Mouse (Mus musculus): Measurements from ENCODE around the gene Anks1b. TPM values are rescaled to one million over a fixed set of nuclear protein-coding genes. Genes with fewer than 3 reads are reported as not detected.

Gene Anks1b
- polyA plus RNA-seq, 1 experiment from 2014 or later: 17.3 TPM

DNA sequence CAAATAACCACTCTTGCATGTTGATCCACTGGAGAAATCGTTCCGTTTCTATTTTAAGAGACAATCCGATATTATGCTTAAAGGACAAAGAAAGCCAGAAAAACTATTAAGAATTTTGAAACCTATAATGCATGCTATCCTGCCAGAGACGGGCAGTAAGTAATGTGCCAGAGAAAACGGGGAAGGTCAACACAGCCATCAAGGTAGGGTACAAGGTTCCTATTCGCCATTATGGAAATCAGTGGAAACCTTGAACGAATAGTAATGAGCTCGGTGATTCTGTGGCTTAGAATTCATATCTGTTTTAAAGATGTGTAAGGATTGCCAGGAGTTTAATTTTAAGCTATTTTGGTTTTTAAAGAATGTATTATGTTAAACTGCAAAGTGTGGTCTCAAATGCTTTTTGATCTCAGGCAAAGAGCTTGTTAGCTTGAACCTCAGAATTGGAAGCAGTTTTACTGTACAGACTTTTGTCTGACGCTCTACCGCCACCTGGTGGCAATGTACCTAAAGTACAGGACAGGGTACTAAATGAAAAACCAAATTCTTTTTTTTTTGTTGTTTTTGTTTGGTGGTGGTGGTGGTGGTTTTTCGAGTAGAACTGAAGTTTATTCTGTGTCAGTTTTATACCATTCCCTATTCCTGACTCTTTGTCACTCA is 816.7 kb downstream of the Anks1b start:
- peak; percentile 62; the same call in 1 of the 2 replicates for ATAC-seq (replicated peaks; ENCODE audit: low FRiP score)
- H3K9ac ChIP-seq (ENCODE audit: low read length): no peak overlapping the region
- H3K27me3 ChIP-seq (ENCODE audit: control insufficient read depth, insufficient read depth, low read length): no peaks in the 10 kb centered on the region
- no peaks in the 10 kb centered on the region for H3K36me3 ChIP-seq (ENCODE audit: control insufficient read depth, insufficient read depth, low read length)
- no peaks in the 10 kb centered on the region for H3K9me3 ChIP-seq (ENCODE audit: control insufficient read depth, low read length)
- no peak overlapping the region for H3K27ac ChIP-seq (ENCODE audit: low read depth, low read length)
- DNase-seq (ENCODE audit: low spot score): peak; percentile 80
- 62% methylated on average over 11 of the region's 11 CpGs for WGBS
- no peak overlapping the region for H3K4me3 ChIP-seq (ENCODE audit: low read depth, low read length)
- no peaks in the 10 kb centered on the region for H3K4me1 ChIP-seq (replicated peaks; ENCODE audit: control insufficient read depth, insufficient read depth, low read length)
- H3K4me2 ChIP-seq (ENCODE audit: low read depth, low read length, severe bottlenecking): no peak overlapping the region

DNA sequence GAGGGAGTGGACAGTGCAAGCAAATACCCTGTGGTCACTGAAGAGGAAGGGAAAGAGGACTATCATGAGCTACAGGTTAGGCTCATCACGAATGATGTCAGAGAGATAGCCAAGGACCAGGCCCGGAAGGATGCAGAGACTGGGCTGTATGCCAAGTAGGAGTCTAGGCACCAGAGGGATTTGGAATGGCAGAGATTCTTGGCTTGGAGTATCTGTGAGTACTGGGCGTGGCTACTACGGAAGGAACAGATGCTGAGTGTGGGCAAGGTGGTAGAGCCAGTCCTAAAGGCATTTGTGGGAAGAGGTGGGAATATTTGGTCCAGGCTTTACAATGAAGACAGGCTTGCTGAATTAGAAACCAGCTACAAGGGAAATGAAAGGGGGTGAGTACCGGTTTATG is 823.4 kb downstream of the Anks1b start:
- Histone ChIP-seq H3K27ac (ENCODE audit: low read depth, low read length) (no peak overlapping the region), H3K4me3 (ENCODE audit: low read depth, low read length) (no peak overlapping the region), H3K9ac (ENCODE audit: low read length) (no peak overlapping the region), H3K27me3 (ENCODE audit: control insufficient read depth, insufficient read depth, low read length) (no peaks in the 10 kb centered on the region), H3K9me3 (ENCODE audit: control insufficient read depth, low read length) (no peaks in the 10 kb centered on the region), H3K36me3 (ENCODE audit: control insufficient read depth, insufficient read depth, low read length) (no peaks in the 10 kb centered on the region), H3K4me1 (replicated peaks; ENCODE audit: control insufficient read depth, insufficient read depth, low read length) (no peaks in the 10 kb centered on the region), H3K4me2 (ENCODE audit: low read depth, low read length, severe bottlenecking) (no peak overlapping the region)
- WGBS: 83% methylated on average over 5 of the region's 5 CpGs
- ATAC-seq (replicated peaks; ENCODE audit: low FRiP score) (no peak), DNase-seq (ENCODE audit: low spot score) (no peak)

DNA sequence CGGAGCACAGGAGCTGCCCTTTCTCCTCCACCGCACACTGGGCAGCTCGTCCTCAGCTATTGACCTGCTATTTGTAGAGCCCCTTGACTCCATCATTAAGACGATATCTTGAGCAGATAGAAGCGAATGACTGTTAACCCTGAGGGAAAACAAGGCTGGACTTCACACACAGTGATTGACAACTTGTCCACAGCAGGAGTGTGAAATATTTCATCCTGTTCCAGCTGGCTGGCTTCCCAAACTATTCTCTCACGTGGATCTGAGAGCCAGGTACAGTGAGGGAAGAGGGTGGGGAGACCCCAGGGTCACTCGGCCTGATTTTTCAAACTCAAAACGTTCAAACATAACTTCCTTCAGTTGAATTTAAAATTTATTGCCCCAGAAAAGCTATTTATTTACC is 824.1 kb downstream of the Anks1b start:
- no peak overlapping the region for H3K4me3 ChIP-seq (ENCODE audit: low read depth, low read length)
- H3K4me1 ChIP-seq (replicated peaks; ENCODE audit: control insufficient read depth, insufficient read depth, low read length): no peaks in the 10 kb centered on the region
- H3K27me3 ChIP-seq (ENCODE audit: control insufficient read depth, insufficient read depth, low read length): no peaks in the 10 kb centered on the region
- ATAC-seq (replicated peaks; ENCODE audit: low FRiP score): no peak
- 67% methylated on average over 8 of the region's 8 CpGs for WGBS
- no peaks in the 10 kb centered on the region for H3K9me3 ChIP-seq (ENCODE audit: control insufficient read depth, low read length)
- no peaks in the 10 kb centered on the region for H3K36me3 ChIP-seq (ENCODE audit: control insufficient read depth, insufficient read depth, low read length)
- no peak for DNase-seq (ENCODE audit: low spot score)
- no peak overlapping the region for H3K27ac ChIP-seq (ENCODE audit: low read depth, low read length)
- no peak overlapping the region for H3K4me2 ChIP-seq (ENCODE audit: low read depth, low read length, severe bottlenecking)
- H3K9ac ChIP-seq (ENCODE audit: low read length): no peak overlapping the region

- no peaks in the 10 kb centered on the region for H3K9me3 ChIP-seq (ENCODE audit: control insufficient read depth, low read length)
- H3K9ac ChIP-seq (ENCODE audit: low read length): no peak overlapping the region
- H3K4me2 ChIP-seq (ENCODE audit: low read depth, low read length, severe bottlenecking): no peak overlapping the region
- H3K27ac ChIP-seq (ENCODE audit: low read depth, low read length): no peak overlapping the region
- no peaks in the 10 kb centered on the region for H3K4me1 ChIP-seq (replicated peaks; ENCODE audit: control insufficient read depth, insufficient read depth, low read length)
- DNase-seq (ENCODE audit: low spot score) (no peak), ATAC-seq (replicated peaks; ENCODE audit: low FRiP score) (no peak)
- H3K27me3 ChIP-seq (ENCODE audit: control insufficient read depth, insufficient read depth, low read length): no peaks in the 10 kb centered on the region
- no peaks in the 10 kb centered on the region for H3K36me3 ChIP-seq (ENCODE audit: control insufficient read depth, insufficient read depth, low read length)
- WGBS: 78% methylated on average over 12 of the region's 12 CpGs
- H3K4me3 ChIP-seq (ENCODE audit: low read depth, low read length): no peak overlapping the region
These were observed 825.9 kb downstream of the Anks1b start for GRCm38 (mm10) chr10:90699211-90699610.

- ATAC-seq (replicated peaks; ENCODE audit: low FRiP score) (no peak), DNase-seq (ENCODE audit: low spot score) (no peak)
- Histone ChIP-seq H3K4me2 (ENCODE audit: low read depth, low read length, severe bottlenecking) (no peak overlapping the region), H3K4me1 (replicated peaks; ENCODE audit: control insufficient read depth, insufficient read depth, low read length) (no peaks in the 10 kb centered on the region; the same call in 1 of the 2 replicates), H3K27me3 (ENCODE audit: control insufficient read depth, insufficient read depth, low read length) (no peaks in the 10 kb centered on the region; the same call in 1 of the 2 replicates), H3K4me3 (ENCODE audit: low read depth, low read length) (no peak overlapping the region), H3K27ac (ENCODE audit: low read depth, low read length) (no peak overlapping the region), H3K36me3 (ENCODE audit: control insufficient read depth, insufficient read depth, low read length) (no peaks in the 10 kb centered on the region), H3K9me3 (ENCODE audit: control insufficient read depth, low read length) (no peaks in the 10 kb centered on the region), H3K9ac (ENCODE audit: low read length) (no peak overlapping the region)
- WGBS: 95% methylated on average over 10 of the region's 10 CpGs
These were observed 831.3 kb downstream of the Anks1b start for GRCm38 (mm10) chr10:90704602-90705001.

GRCm38 (mm10) chr10:90708822-90709601 is 835.7 kb downstream of the Anks1b start:
- no peak overlapping the region for H3K4me2 ChIP-seq (ENCODE audit: low read depth, low read length, severe bottlenecking)
- WGBS: 39% methylated on average over 11 of the region's 11 CpGs
- DNase-seq (ENCODE audit: low spot score): no peak
- H3K9me3 ChIP-seq (ENCODE audit: control insufficient read depth, low read length): no peaks in the 10 kb centered on the region
- peak; percentile 61 for ATAC-seq (replicated peaks; ENCODE audit: low FRiP score)
- H3K9ac ChIP-seq (ENCODE audit: low read length): no peak overlapping the region
- H3K36me3 ChIP-seq (ENCODE audit: control insufficient read depth, insufficient read depth, low read length): no peaks in the 10 kb centered on the region
- H3K27ac ChIP-seq (ENCODE audit: low read depth, low read length): 0 out of 2 replicates have a peak overlapping the region, but pooled peaks have one; percentile 26
- no peaks in the 10 kb centered on the region; the same call in 1 of the 2 replicates for H3K4me1 ChIP-seq (replicated peaks; ENCODE audit: control insufficient read depth, insufficient read depth, low read length)
- H3K27me3 ChIP-seq (ENCODE audit: control insufficient read depth, insufficient read depth, low read length): no peaks in the 10 kb centered on the region; the same call in 1 of the 2 replicates
- no peak overlapping the region for H3K4me3 ChIP-seq (ENCODE audit: low read depth, low read length)

DNA sequence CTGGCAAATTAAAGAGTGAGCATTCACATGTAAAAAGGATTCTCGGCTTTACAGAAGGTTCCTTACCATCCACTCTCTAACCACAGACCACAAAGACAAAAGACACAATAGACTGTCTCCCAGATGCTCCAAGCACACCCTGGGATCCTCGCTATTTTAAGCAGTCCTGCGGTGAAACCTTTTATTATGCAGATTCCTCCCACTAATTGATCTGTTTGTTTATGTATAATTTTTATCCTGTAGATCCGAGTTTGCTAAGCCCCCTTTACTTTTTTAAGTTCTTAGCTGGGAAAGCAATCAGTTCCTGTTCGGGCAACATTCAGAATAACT is 836.3 kb downstream of the Anks1b start:
- Histone ChIP-seq H3K9me3 (ENCODE audit: control insufficient read depth, low read length) (no peaks in the 10 kb centered on the region), H3K4me3 (ENCODE audit: low read depth, low read length) (no peak overlapping the region), H3K4me1 (replicated peaks; ENCODE audit: control insufficient read depth, insufficient read depth, low read length) (no peaks in the 10 kb centered on the region; the same call in 1 of the 2 replicates), H3K36me3 (ENCODE audit: control insufficient read depth, insufficient read depth, low read length) (no peaks in the 10 kb centered on the region), H3K4me2 (ENCODE audit: low read depth, low read length, severe bottlenecking) (no peak overlapping the region), H3K9ac (ENCODE audit: low read length) (no peak overlapping the region), H3K27me3 (ENCODE audit: control insufficient read depth, insufficient read depth, low read length) (no peaks in the 10 kb centered on the region; the same call in 1 of the 2 replicates), H3K27ac (ENCODE audit: low read depth, low read length) (no peak overlapping the region)
- 8% methylated on average over 5 of the region's 5 CpGs for WGBS
- no peak for DNase-seq (ENCODE audit: low spot score)
- ATAC-seq (replicated peaks; ENCODE audit: low FRiP score): peak; percentile 85

DNA sequence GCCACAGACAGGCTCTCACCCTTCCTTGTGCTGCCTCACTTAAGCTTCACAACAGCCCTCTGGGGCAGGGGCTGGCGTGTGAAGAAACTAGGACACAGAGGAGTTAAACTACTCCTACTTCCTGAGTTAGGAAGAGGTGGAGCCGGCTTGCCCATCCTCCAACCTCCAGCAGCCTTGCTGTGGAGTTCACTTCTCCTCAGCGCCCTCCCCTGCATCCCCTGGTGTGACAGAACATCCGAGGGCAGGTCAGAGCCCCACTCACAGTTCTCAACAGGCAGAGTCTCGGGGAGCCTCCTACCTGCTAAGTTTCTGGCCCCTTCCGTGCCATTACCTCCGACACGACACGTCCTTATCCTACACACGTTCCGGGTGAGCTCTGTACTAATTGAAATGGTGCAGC is 844.7 kb downstream of the Anks1b start:
- H3K4me2 ChIP-seq (ENCODE audit: low read depth, low read length, severe bottlenecking): no peak overlapping the region
- no peaks in the 10 kb centered on the region for H3K4me1 ChIP-seq (replicated peaks; ENCODE audit: control insufficient read depth, insufficient read depth, low read length)
- no peaks in the 10 kb centered on the region for H3K27me3 ChIP-seq (ENCODE audit: control insufficient read depth, insufficient read depth, low read length)
- H3K27ac ChIP-seq (ENCODE audit: low read depth, low read length): no peak overlapping the region
- ATAC-seq (replicated peaks; ENCODE audit: low FRiP score) (no peak), DNase-seq (ENCODE audit: low spot score) (no peak)
- no peaks in the 10 kb centered on the region for H3K9me3 ChIP-seq (ENCODE audit: control insufficient read depth, low read length)
- 60% methylated on average over 11 of the region's 11 CpGs for WGBS
- H3K9ac ChIP-seq (ENCODE audit: low read length): no peak overlapping the region
- H3K4me3 ChIP-seq (ENCODE audit: low read depth, low read length): no peak overlapping the region
- no peaks in the 10 kb centered on the region for H3K36me3 ChIP-seq (ENCODE audit: control insufficient read depth, insufficient read depth, low read length)
